Mouse (Mus musculus): Measurements from ENCODE around the gene Gsto1.

GRCm38 (mm10) chr19:47888037-47888436, 33.3 kb downstream of the Gsto1 start:
- TF ChIP-seq CTCF (IDR thresholded peaks at IDR 0.05; ENCODE audit: low read depth): no peak
- no peak for TF ChIP-seq EP300 (IDR thresholded peaks at IDR 0.05; ENCODE audit: low read depth)
